Mouse (Mus musculus): Measurements from ENCODE around the gene Rab25. TPM values are rescaled to one million over a fixed set of nuclear protein-coding genes. Genes with fewer than 3 reads are reported as not detected.

Gene Rab25
- polyA plus RNA-seq, 1 experiment = not detected

DNA sequence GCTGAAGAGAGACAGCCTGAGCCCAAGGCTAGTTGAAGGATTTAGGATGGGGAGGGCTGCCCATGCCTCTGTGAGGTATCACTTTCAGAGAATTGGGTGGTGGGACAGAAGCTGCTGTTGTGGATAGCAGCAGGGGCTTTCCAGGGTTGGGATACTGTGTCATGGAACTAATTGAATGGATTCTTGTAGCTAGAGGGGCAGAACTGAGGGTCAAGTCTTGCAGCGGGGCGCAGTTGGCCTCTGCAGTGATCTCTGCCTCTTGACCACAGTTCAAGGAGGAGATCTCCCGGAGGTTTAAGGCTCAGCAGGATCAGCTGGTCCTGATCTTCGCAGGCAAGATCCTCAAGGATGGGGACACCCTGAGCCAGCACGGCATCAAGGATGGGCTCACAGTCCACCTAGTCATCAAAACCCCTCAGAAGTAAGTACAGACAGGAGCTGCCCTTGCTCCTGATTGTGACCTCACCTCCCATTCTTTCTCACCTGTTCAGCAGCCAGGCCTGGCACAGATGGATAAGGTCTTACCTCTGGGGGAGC lies 7.0 kb upstream of the Rab25 start:
- Histone ChIP-seq H3K4me3 (ENCODE audit: insufficient read depth, low read depth, low read length) (no peak overlapping the region), H3K4me1 (ENCODE audit: control insufficient read depth, insufficient read depth, insufficient read length, low read length) (0 out of 2 replicates have a peak, but pooled peaks cover 3% of the 10 kb centered on the region), H3K27ac (replicated peaks; ENCODE audit: low read depth, low read length) (no peak overlapping the region)

DNA sequence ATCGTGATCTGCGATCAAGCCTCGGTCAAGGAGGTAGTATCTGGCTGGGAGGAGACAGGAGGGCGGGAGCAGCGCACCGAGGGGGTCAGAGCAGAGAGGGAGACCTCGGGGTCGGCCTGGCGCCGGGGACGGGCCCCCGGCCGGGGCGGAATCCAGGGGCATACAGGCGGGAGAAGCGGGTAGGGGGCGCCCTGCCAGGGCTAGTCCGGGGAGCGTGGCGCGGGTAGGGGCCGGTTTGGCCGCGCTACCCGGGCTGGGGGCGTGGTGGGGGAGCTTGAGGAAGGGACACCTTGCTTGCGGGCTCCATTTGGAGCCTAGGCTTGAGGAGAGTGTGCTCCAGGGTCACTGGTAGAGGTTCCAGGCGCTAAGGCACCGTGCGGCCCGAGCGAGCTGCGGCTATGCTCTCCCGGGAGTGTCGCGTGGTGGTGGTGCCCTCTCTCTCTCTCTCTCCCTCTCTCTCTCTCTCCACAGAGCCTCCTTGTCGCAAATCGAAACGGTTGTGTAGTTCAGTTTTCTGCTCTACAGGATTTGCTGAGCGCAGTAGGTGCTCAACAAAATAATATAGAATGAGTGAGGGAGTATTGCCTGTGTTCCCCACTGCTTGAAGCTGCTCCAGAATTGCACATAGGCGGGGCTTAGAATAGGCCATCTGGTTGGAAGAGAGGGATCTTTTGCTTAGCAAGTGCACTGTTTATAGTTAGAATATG lies 5.9 kb upstream of the Rab25 start:
- H3K4me3 ChIP-seq (ENCODE audit: insufficient read depth, low read depth, low read length) = peak overlapping the region; percentile 79
- H3K4me1 ChIP-seq (ENCODE audit: control insufficient read depth, insufficient read depth, insufficient read length, low read length) = 0 out of 2 replicates have a peak, but pooled peaks cover 3% of the 10 kb centered on the region
- H3K27ac ChIP-seq (replicated peaks; ENCODE audit: low read depth, low read length) = peak overlapping the region; percentile 86

DNA sequence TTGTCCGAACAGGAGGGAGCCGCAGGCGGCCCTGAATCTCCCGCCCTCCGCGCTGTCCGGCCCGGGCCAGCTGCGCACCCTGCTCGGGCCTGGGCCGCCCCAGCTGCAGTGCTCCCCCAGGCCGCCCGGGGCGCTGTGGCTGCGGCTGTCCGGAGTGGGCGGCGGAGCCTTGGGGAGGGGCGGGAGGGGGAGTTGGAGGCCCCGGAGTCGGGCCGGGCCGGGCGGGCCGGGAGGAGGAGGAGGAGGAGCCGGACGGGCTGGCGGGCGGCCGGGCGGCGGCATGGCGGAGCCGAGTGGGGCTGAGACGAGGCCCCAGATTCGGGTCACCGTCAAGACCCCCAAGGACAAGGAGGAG lies 5.4 kb upstream of the Rab25 start, which contains the start of gene Ubqln4:
TSS of gene Ubqln4 (plus strand) at position 234 of the 355 bp plus-strand sequence.
- Histone ChIP-seq H3K4me3 (ENCODE audit: insufficient read depth, low read depth, low read length) (peak within 1 kb of the TSS; percentile 86), H3K27ac (replicated peaks; ENCODE audit: low read depth, low read length) (peak within 1 kb of the TSS; percentile 94), H3K4me1 (ENCODE audit: control insufficient read depth, insufficient read depth, insufficient read length, low read length) (0 out of 2 replicates have a peak, but pooled peaks cover 3% of the 10 kb centered on the region)

DNA sequence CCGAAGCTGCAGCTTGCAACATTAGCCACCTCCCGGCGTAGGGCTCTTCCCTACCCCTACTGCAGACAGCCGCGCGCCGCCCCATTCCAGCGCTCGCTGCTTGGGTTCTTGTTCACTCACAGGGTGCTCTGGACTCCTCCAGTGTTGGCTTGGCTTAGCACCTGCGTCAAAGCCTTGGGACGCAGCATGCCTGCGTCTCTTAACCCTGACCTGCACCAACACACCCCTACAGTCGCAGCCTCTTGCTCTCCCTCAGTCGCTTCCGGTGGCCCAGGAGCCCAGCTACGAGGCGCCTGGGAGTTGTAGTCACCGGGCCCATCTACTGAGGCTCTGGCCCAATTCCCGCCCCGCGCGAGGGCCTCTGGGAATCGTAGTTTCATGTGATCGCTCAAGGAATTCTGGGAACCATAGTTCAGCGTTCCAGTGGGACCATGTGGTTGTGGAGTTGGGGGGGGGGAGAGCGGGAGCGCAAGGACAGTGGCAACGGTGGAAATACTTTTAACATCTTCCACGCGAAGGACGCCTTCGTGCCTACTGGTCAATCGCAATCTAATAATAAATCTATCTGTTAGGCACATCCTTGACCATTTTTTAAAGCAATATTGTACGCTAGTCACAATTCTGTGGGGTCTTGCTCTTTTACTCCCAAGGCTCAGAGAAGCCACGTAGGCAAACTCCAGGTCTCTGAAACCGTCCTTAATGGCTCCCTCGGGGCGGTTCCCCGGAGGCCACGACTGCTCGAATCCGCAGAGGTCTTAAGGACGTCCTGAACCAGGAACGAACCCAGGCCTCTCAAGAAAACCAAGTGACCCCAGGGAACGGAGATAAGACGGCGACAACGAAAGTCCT lies 4.8 kb upstream of the Rab25 start, which contains the start of gene Lamtor2:
TSS of gene Lamtor2 (minus strand) at position 399 of the 849 bp plus-strand sequence.
- Histone ChIP-seq H3K27ac (replicated peaks; ENCODE audit: low read depth, low read length) (peak within 1 kb of the TSS; percentile 94), H3K4me1 (ENCODE audit: control insufficient read depth, insufficient read depth, insufficient read length, low read length) (0 out of 2 replicates have a peak, but pooled peaks cover 3% of the 10 kb centered on the region), H3K4me3 (ENCODE audit: insufficient read depth, low read depth, low read length) (peak within 1 kb of the TSS; percentile 86)

DNA sequence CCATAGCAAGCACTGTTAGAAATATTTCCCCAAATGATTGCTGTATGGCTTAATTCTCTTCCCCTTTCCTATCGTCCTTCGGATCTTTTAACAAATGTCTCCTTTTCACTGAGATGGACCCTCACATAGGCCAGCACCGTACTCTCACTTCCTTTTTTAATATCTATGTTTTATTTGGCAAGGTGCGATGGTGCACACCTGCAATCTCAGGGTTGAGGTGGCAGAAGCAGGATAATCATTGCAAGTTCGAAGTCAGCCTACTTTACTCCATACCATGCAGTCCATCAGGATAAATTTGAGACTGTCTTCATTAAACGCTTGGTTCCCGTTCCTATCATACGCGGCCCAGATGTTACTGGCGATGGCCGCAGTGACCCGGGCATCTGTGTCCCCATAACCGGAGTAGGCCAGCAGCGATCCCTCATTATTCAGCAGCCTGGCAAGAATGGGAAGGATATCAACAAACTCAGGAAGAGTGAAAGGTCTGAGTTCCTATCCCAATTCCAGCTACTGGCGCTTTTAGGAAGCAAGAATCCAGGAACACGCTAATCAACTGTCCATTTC lies 4.1 kb upstream of the Rab25 start:
- Histone ChIP-seq H3K4me3 (ENCODE audit: insufficient read depth, low read depth, low read length) (peak overlapping the region; percentile 86), H3K27ac (replicated peaks; ENCODE audit: low read depth, low read length) (peak overlapping the region; percentile 40), H3K4me1 (ENCODE audit: control insufficient read depth, insufficient read depth, insufficient read length, low read length) (0 out of 2 replicates have a peak, but pooled peaks cover 3% of the 10 kb centered on the region)

GRCm38 (mm10) chr3:88551586-88551985 lies 3.5 kb upstream of the Rab25 start:
- Histone ChIP-seq H3K4me1 (ENCODE audit: control insufficient read depth, insufficient read depth, insufficient read length, low read length) (0 out of 2 replicates have a peak, but pooled peaks cover 3% of the 10 kb centered on the region), H3K27ac (replicated peaks; ENCODE audit: low read depth, low read length) (no peak overlapping the region), H3K4me3 (ENCODE audit: insufficient read depth, low read depth, low read length) (peak overlapping the region; percentile 86; the same call in 1 of the 2 replicates)

DNA sequence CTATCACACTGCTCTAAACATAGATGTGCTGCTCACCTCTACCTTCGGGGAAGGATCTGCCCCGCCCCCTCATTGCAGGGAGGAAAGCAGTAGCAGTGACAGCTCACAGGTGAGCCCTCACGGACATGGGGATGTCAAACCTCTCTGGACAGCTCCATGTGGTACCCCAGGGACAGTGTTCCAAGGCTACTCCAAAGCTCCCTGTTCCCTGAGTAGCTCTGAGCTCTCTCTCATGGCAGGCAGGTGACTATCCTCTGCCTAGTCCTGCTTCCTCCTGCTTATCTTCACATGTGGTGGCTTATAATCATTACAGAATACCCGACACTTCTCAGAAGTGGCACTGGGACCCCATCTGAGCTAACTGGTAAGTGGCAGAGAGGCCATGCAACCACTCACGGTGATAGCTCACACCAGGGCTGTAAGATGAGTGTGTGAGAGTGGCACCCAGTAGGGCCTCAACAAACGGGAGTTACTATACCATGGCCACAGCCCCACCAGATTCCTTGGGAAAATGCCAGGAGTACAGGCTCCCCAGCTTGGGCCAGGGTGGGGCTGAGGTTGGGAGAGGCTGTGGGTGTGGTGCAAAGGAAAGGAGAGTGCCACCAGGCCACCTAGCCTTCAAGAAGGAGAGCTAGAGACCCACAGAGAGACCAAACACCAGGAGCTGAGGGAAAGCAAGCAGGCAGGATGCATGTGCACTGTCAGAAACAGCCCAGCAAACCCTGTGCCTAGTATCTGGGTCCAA lies 1.3 kb downstream of the Rab25 start:
- no peak overlapping the region for H3K27ac ChIP-seq (replicated peaks; ENCODE audit: low read depth, low read length)
- no peak overlapping the region for H3K4me3 ChIP-seq (ENCODE audit: insufficient read depth, low read depth, low read length)

GRCm38 (mm10) chr3:88544955-88545591 lies 3.0 kb downstream of the Rab25 start:
- Histone ChIP-seq H3K4me3 (ENCODE audit: insufficient read depth, low read depth, low read length) (no peak overlapping the region), H3K4me1 (ENCODE audit: control insufficient read depth, insufficient read depth, insufficient read length, low read length) (no peaks in the 10 kb centered on the region), H3K27ac (replicated peaks; ENCODE audit: low read depth, low read length) (no peak overlapping the region)

More for the DNA sequence above, 1.3 kb downstream of the Rab25 start:
- H3K4me1 ChIP-seq (ENCODE audit: control insufficient read depth, insufficient read depth, insufficient read length, low read length) = 0 out of 2 replicates have a peak, but pooled peaks cover 3% of the 10 kb centered on the region

DNA sequence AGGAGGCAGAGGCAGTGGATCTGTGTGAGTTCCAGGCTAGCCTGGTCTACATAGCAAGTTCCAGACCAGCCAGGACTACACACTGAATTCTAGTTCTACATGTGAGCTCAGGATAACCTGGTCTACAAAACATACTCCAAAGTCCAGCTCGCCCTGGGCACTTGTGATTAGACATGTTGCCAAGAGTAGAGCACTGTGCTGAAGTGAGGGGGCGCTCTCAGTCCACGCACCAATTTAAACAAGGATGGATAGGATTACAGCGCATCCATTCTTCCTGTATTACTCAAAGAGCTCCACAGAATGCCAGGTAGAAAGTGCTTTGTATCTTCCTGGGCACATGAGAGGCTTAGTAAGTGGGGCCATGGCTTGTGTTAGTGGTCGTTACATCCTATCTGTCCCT lies 3.6 kb downstream of the Rab25 start:
- no peak overlapping the region for H3K4me3 ChIP-seq (ENCODE audit: insufficient read depth, low read depth, low read length)
- no peak overlapping the region for H3K27ac ChIP-seq (replicated peaks; ENCODE audit: low read depth, low read length)
- no peaks in the 10 kb centered on the region for H3K4me1 ChIP-seq (ENCODE audit: control insufficient read depth, insufficient read depth, insufficient read length, low read length)

GRCm38 (mm10) chr3:88543651-88544410 lies 4.3 kb downstream of the Rab25 start:
- no peaks in the 10 kb centered on the region for H3K4me1 ChIP-seq (ENCODE audit: control insufficient read depth, insufficient read depth, insufficient read length, low read length)
- H3K4me3 ChIP-seq (ENCODE audit: insufficient read depth, low read depth, low read length) = no peak overlapping the region
- no peak overlapping the region for H3K27ac ChIP-seq (replicated peaks; ENCODE audit: low read depth, low read length)

GRCm38 (mm10) chr3:88543174-88543573 lies 4.9 kb downstream of the Rab25 start:
- Histone ChIP-seq H3K27ac (replicated peaks; ENCODE audit: low read depth, low read length) (no peak overlapping the region), H3K4me3 (ENCODE audit: insufficient read depth, low read depth, low read length) (no peak overlapping the region)

DNA sequence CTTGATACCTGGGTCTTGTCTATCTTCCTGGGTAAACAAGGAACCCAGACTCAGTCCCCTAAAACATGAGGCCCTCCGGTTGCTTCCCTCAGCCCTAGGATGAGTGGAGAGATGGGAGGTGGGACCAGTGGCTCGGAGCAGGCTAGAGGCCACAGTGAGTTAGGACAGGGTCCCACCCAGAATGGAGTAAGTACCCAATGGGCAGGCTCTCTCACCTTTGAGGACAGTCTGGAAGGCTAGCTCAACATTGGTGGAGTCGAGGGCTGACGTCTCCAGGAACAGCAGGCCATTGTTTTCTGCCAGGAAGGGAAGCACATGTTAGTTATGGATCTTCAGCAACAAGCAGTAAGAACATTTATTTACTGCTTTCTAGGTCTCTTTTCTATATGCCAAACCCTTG lies 5.6 kb downstream of the Rab25 start:
- no peaks in the 10 kb centered on the region for H3K4me1 ChIP-seq (ENCODE audit: control insufficient read depth, insufficient read depth, insufficient read length, low read length)
- no peak overlapping the region for H3K27ac ChIP-seq (replicated peaks; ENCODE audit: low read depth, low read length)
- no peak overlapping the region for H3K4me3 ChIP-seq (ENCODE audit: insufficient read depth, low read depth, low read length)

More at GRCm38 (mm10) chr3:88543174-88543573, 4.9 kb downstream of the Rab25 start:
- no peaks in the 10 kb centered on the region for H3K4me1 ChIP-seq (ENCODE audit: control insufficient read depth, insufficient read depth, insufficient read length, low read length)

GRCm38 (mm10) chr3:88541622-88542401 lies 6.3 kb downstream of the Rab25 start:
- Histone ChIP-seq H3K27ac (replicated peaks; ENCODE audit: low read depth, low read length) (no peak overlapping the region), H3K4me1 (ENCODE audit: control insufficient read depth, insufficient read depth, insufficient read length, low read length) (no peaks in the 10 kb centered on the region; the same call in 1 of the 2 replicates), H3K4me3 (ENCODE audit: insufficient read depth, low read depth, low read length) (no peak overlapping the region)
